ENCODE assay signal across 8 mouse cellular contexts in the genomic region with DNA sequence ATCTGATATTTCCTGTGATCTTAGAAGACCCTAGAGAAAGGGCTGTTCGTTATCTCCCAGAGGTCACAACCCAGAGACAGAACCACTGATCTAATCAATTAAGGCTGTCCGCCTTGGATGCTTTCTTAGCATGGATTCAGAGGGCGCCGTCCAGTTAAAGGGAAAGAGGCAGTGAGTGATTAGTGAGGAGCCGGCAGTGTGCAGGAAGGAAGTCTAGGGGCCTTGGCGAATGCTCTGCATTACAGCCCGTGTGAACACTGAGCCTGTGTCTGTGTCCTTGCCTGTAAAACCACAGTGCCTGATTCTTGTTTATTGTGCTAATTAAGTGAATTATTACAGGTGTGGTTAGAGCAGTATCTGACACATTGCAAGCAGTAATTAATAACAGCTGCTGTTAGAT. TPM values are rescaled to one million over a fixed set of nuclear protein-coding genes. Genes with fewer than 3 reads are reported as not detected.
DNase-seq lines count a peak whose midpoint lies in the region; ATAC-seq lines count a peak whose summit lies in the region.
"Not testable (repeated sequence)": the region's sequence is repeated elsewhere in the genome, so short reads cannot be mapped to it uniquely, and the experiment has no call there.
"Had no signal": no experiment of that assay in that cellular context is flagged by ENCODE, and none has a peak within 500 bp of the region (broad histone marks: within the 10 kb centered on the region; RNA-seq: fewer than 3 reads in every experiment).

No protein-coding gene starts in this region.

- H3K27ac ChIP-seq in forebrain, embryonic 12.5 days; heart, embryonic 10.5 days; hindbrain, embryonic 12.5 days; intestine, embryonic 14.5 days (ENCODE audit: low read depth); lung, embryonic 16.5 days (ENCODE audit: low read length); neural tube, embryonic 13.5 days (replicated peaks): not testable (repeated sequence)

- DNase-seq in heart, embryonic 10.5 days (ENCODE audit: low spot score) = peak; percentile 38
- DNase-seq in intestine, embryonic 14.5 days (ENCODE audit: low spot score) = not testable (repeated sequence)

- not testable (repeated sequence) for H3K9me3 ChIP-seq in forebrain, embryonic 12.5 days; heart, embryonic 10.5 days; hindbrain, embryonic 12.5 days (replicated peaks); intestine, embryonic 14.5 days (ENCODE audit: control insufficient read depth, low read length); lung, embryonic 16.5 days (ENCODE audit: control insufficient read depth, low read length); neural tube, embryonic 13.5 days

- not testable (repeated sequence) for H3K9ac ChIP-seq in forebrain, embryonic 12.5 days; hindbrain, embryonic 12.5 days; intestine, embryonic 14.5 days (ENCODE audit: low read length); lung, embryonic 16.5 days (ENCODE audit: low read length); neural tube, embryonic 13.5 days

- not testable (repeated sequence) for H3K36me3 ChIP-seq in forebrain, embryonic 12.5 days (replicated peaks); heart, embryonic 10.5 days; hindbrain, embryonic 12.5 days; intestine, embryonic 14.5 days (ENCODE audit: control insufficient read depth, insufficient read depth, low read length); lung, embryonic 16.5 days (ENCODE audit: control insufficient read depth, insufficient read depth, low read length); neural tube, embryonic 13.5 days

- not testable (repeated sequence) for H3K4me1 ChIP-seq in forebrain, embryonic 12.5 days; heart, embryonic 10.5 days; hindbrain, embryonic 12.5 days; intestine, embryonic 14.5 days (replicated peaks; ENCODE audit: control insufficient read depth, insufficient read depth, low read length); lung, embryonic 16.5 days (replicated peaks; ENCODE audit: control insufficient read depth, insufficient read depth, low read length); neural tube, embryonic 13.5 days (replicated peaks)

- ATAC-seq in forebrain, embryonic 12.5 days (ENCODE audit: low FRiP score) = 0 out of 2 replicates have a peak, but pooled peaks have one; percentile 12
- peak; percentile 43; the same call in 1 of the 2 replicates for ATAC-seq in hindbrain, embryonic 12.5 days (ENCODE audit: low FRiP score)
- peak; percentile 59; the same call in 1 of the 2 replicates for ATAC-seq in intestine, embryonic 14.5 days (replicated peaks; ENCODE audit: low FRiP score, low TSS enrichment, low read depth)
- ATAC-seq in lung, embryonic 16.5 days (ENCODE audit: low read depth) = peak; percentile 36; the same call in 1 of the 2 replicates
- peak; percentile 37; the same call in 1 of the 2 replicates for ATAC-seq in megakaryocyte progenitor cell, adult 5-6 weeks (replicated peaks; ENCODE audit: poor library complexity)
- 0 out of 2 replicates have a peak, but pooled peaks have one; percentile 59 for ATAC-seq in neural tube, embryonic 13.5 days (ENCODE audit: low read depth)

- WGBS in forebrain, embryonic 12.5 days = 51% methylated on average over 7 of the region's 7 CpGs
- WGBS in heart, embryonic 10.5 days = 50% methylated on average over 7 of the region's 7 CpGs
- 50% methylated on average over 7 of the region's 7 CpGs for WGBS in hindbrain, embryonic 12.5 days
- WGBS in intestine, embryonic 14.5 days = 43% methylated on average over 7 of the region's 7 CpGs
- WGBS in lung, embryonic 16.5 days = 36% methylated on average over 7 of the region's 7 CpGs
- WGBS in neural tube, embryonic 13.5 days = 71% methylated on average over 7 of the region's 7 CpGs

- H3K4me3 ChIP-seq in forebrain, embryonic 12.5 days (replicated peaks); heart, embryonic 10.5 days; hindbrain, embryonic 12.5 days; intestine, embryonic 14.5 days (ENCODE audit: low read depth, low read length); lung, embryonic 16.5 days (ENCODE audit: low read length); neural tube, embryonic 13.5 days: not testable (repeated sequence)

- H3K4me2 ChIP-seq in forebrain, embryonic 12.5 days; hindbrain, embryonic 12.5 days (replicated peaks); intestine, embryonic 14.5 days (ENCODE audit: low read length); lung, embryonic 16.5 days (ENCODE audit: low read depth, low read length); neural tube, embryonic 13.5 days: not testable (repeated sequence)

- H3K27me3 ChIP-seq in forebrain, embryonic 12.5 days; heart, embryonic 10.5 days (ENCODE audit: insufficient read depth, poor library complexity, severe bottlenecking); hindbrain, embryonic 12.5 days; intestine, embryonic 14.5 days (replicated peaks; ENCODE audit: control insufficient read depth, insufficient read depth, low read length); lung, embryonic 16.5 days (ENCODE audit: control insufficient read depth, insufficient read depth, low read depth, low read length); neural tube, embryonic 13.5 days: not testable (repeated sequence)

RNA-seq across cellular contexts. Expression of gene Prcp, which starts 30.0 kb away (rescaled TPM):
- polyA plus RNA-seq in forebrain, embryonic 12.5 days (2016; fragmentation: Nextera tagmentation; extraction: Ambion mirVana) = 16.6 and 18.3 TPM in 2 replicates
- 14.2 and 15.1 TPM in 2 replicates for polyA plus RNA-seq in heart, embryonic 10.5 days (2016; fragmentation: Nextera tagmentation; extraction: Ambion mirVana)
- 23.2 and 24.7 TPM in 2 replicates for polyA plus RNA-seq in hindbrain, embryonic 12.5 days (2016; fragmentation: Nextera tagmentation; extraction: Ambion mirVana)
- 20.5 and 23.6 TPM in 2 replicates for polyA plus RNA-seq in intestine, embryonic 14.5 days (2014; fragmentation: Nextera tagmentation; extraction: Ambion mirVana)
- 42.5 and 43.1 TPM in 2 replicates for polyA plus RNA-seq in lung, embryonic 16.5 days (2015; fragmentation: Nextera tagmentation; extraction: Ambion mirVana)
- 111 and 115 TPM in 2 replicates for total RNA-seq in megakaryocyte progenitor cell, adult 5-6 weeks (2015)
- 30.8 and 33.2 TPM in 2 replicates for total RNA-seq in megakaryocyte progenitor cell, adult 5-6 weeks (2017)
- 22.0 and 23.4 TPM in 2 replicates for polyA plus RNA-seq in neural tube, embryonic 13.5 days (2015; fragmentation: Nextera tagmentation; extraction: Ambion mirVana)

RNA-seq across cellular contexts. Expression of gene Ddias, which starts 30.2 kb away (rescaled TPM):
- 19.7 and 21.5 TPM in 2 replicates for polyA plus RNA-seq in forebrain, embryonic 12.5 days (2016; fragmentation: Nextera tagmentation; extraction: Ambion mirVana)
- 13.8 and 17.3 TPM in 2 replicates for polyA plus RNA-seq in heart, embryonic 10.5 days (2016; fragmentation: Nextera tagmentation; extraction: Ambion mirVana)
- 13.3 and 13.5 TPM in 2 replicates for polyA plus RNA-seq in hindbrain, embryonic 12.5 days (2016; fragmentation: Nextera tagmentation; extraction: Ambion mirVana)
- polyA plus RNA-seq in intestine, embryonic 14.5 days (2014; fragmentation: Nextera tagmentation; extraction: Ambion mirVana) = 12.7 and 14.5 TPM in 2 replicates
- polyA plus RNA-seq in lung, embryonic 16.5 days (2015; fragmentation: Nextera tagmentation; extraction: Ambion mirVana) = 13.9 and 15.1 TPM in 2 replicates
- 22.5 and 25.0 TPM in 2 replicates for total RNA-seq in megakaryocyte progenitor cell, adult 5-6 weeks (2015)
- 12.8 and 14.9 TPM in 2 replicates for total RNA-seq in megakaryocyte progenitor cell, adult 5-6 weeks (2017)
- polyA plus RNA-seq in neural tube, embryonic 13.5 days (2015; fragmentation: Nextera tagmentation; extraction: Ambion mirVana) = 4.9 TPM in 2 replicates
- polyA plus RNA-seq: adrenal gland, adult 2 months had no signal
